Comparison of ENCODE assay signal across 12 mouse cellular contexts in the genomic region with DNA sequence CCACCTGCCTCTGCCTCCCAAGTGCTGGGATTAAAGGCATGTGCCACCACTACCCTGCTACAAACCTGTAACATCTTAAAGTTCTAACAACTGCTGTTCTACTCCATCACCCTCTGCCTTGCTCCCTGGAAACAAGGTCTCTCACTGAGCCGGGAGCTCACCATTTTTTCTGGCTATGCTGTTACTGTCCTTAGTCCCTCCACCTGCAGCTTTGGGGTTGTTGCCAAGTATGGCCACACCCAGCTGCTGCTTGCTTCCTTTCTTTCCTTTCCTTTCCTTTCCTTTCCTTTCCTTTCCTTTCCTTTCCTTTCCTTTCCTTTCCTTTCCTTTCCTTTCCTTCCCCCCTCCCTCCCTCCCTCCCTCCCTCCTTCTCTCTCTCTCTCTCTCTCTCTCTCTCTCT. TPM values are rescaled to one million over a fixed set of nuclear protein-coding genes. Genes with fewer than 3 reads are reported as not detected.
"Had no signal": no experiment of that assay in that cellular context is flagged by ENCODE, and none has a peak within 500 bp of the region (broad histone marks: within the 10 kb centered on the region; RNA-seq: fewer than 3 reads in every experiment).

No protein-coding gene starts in this region.

RNA-seq across cellular contexts. Expression of a gene that starts 57.5 kb away (rescaled TPM):
- polyA plus RNA-seq: neural tube, embryonic 13.5 days; neural tube, embryonic 14.5 days; neural tube, embryonic 15.5 days; small intestine, adult 2 months; spleen, adult 2 months; stomach, embryonic 14.5 days; stomach, embryonic 15.5 days; stomach, embryonic 16.5 days; stomach, postnatal 0 days; thymus, adult 2 months; thymus, postnatal 0 days; urinary bladder, adult 2 months had no signal
